Mouse (Mus musculus): ENCODE data around the gene Kcnmb3.

DNA sequence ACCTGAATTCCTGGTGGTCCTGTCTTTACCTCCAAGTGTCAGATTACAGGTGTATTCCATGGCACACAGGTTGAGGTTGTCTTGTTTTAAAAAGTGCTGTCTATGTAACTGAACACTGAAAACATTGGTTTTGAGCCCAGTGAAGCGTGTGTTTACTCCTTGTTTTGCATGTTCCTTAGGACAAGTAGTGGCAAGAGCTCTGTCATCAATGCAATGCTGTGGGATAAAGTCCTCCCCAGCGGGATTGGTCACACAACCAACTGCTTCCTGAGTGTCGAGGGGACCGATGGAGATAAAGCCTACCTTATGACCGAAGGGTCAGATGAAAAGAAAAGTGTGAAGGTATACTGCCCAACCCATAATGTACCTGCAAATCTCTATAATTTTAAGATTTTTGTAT is 46.1 kb upstream of the Kcnmb3 start:
- TF ChIP-seq CTCF (IDR thresholded peaks at IDR 0.05; ENCODE audit: control insufficient read depth, insufficient read depth, insufficient read length) = no peak
- TF ChIP-seq CEBPB (IDR thresholded peaks at IDR 0.05; ENCODE audit: low read depth) = no peak
- no peak for TF ChIP-seq MYOG (IDR thresholded peaks at IDR 0.05; ENCODE audit: control insufficient read depth, extremely low read depth, insufficient read length)

Data from C2C12 (cell line).